Mouse (Mus musculus) hindbrain, embryonic 16.5 days (tissue): Measurements from ENCODE around the gene Zfp580. TPM values are rescaled to one million over a fixed set of nuclear protein-coding genes. Genes with fewer than 3 reads are reported as not detected.

ENCODE experiments used
- ATAC-seq: fragments of 200-750 bp; cut with Nextera tagmentation; 2 replicates; pipeline ENCODE4 v1.8.0; 2017; ENCODE audit warnings: moderate TSS enrichment, moderate library complexity
- H3K27ac ChIP-seq: fragments of 300-500 bp; sonication (generic); 2 replicates; pipeline ENCODE4 v1.5.1; 2014; ENCODE audit warnings: low read depth, mild to moderate bottlenecking, control low read depth, low read length, moderate library complexity
- H3K27me3 ChIP-seq: fragments of 300-500 bp; sonication (generic); replicated peaks from 2 replicates; pipeline ENCODE4 v1.6.1; 2014; ENCODE audit warnings: low read length; ENCODE audit not compliant: control insufficient read depth, insufficient read depth
- H3K36me3 ChIP-seq: fragments of 300-500 bp; sonication (generic); 2 replicates; pipeline ENCODE4 v1.6.1; 2014; ENCODE audit warnings: mild to moderate bottlenecking, low read length, moderate library complexity, mixed read lengths; ENCODE audit not compliant: control insufficient read depth, insufficient read depth
- H3K4me1 ChIP-seq: fragments of 300-500 bp; sonication (generic); 2 replicates; pipeline ENCODE4 v1.6.1; 2014; ENCODE audit warnings: low read depth, low read length; ENCODE audit not compliant: control insufficient read depth, insufficient read depth
- H3K4me2 ChIP-seq: fragments of 300-500 bp; sonication (generic); 2 replicates; pipeline ENCODE4 v1.6.1; 2014; ENCODE audit warnings: mild to moderate bottlenecking, low read length, control low read depth, moderate library complexity
- H3K4me3 ChIP-seq: fragments of 300-500 bp; sonication (generic); 2 replicates; pipeline ENCODE4 v1.5.1; 2014; ENCODE audit warnings: mild to moderate bottlenecking, low read length, control low read depth, moderate library complexity
- H3K9ac ChIP-seq: fragments of 300-500 bp; sonication (generic); 2 replicates; pipeline ENCODE4 v1.6.1; 2014; ENCODE audit warnings: low read depth, mild to moderate bottlenecking, control low read depth, low read length, moderate library complexity
- H3K9me3 ChIP-seq: fragments of 300-500 bp; sonication (generic); 2 replicates; pipeline ENCODE4 v1.6.1; 2014; ENCODE audit warnings: mild to moderate bottlenecking, low read length, moderate library complexity; ENCODE audit not compliant: control insufficient read depth
- WGBS: fragments of 180-500 bp; shearing (Covaris S2); extraction: QIAGEN DNeasy Blood & Tissue Kit; methylation state at CpG from one replicate; pipeline ENCODE4 v1.1.7; 2014; 5-methylcytosine and 5-hydroxymethylcytosine counted together
- polyA plus RNA-seq: library from polyadenylated mRNA; unstranded; fragments of >200 nt; fragmentation: Nextera tagmentation; extraction: Ambion mirVana; gene quantifications from 2 replicates; pipeline ENCODE4 v1.2.1, GENCODE M21; 2015

Gene Zfp580
- polyA plus RNA-seq, 1 experiment from 2014 or later: 103 TPM

- Histone ChIP-seq H3K36me3 (peaks cover 16% of the 10 kb centered on the region), H3K9me3 (no peaks in the 10 kb centered on the region), H3K4me2 (no peak overlapping the region), H3K27ac (no peak overlapping the region), H3K4me1 (peaks cover 2% of the 10 kb centered on the region), H3K4me3 (no peak overlapping the region), H3K9ac (no peak overlapping the region), H3K27me3 (no peaks in the 10 kb centered on the region)
- no peak for ATAC-seq
- 71% methylated on average over 5 of the region's 5 CpGs for WGBS
Measured at GRCm38 (mm10) chr7:5086921-5087440, 35.6 kb downstream of the Zfp580 start.

GRCm38 (mm10) chr7:5087886-5088285 lies 36.5 kb downstream of the Zfp580 start:
- Histone ChIP-seq H3K9ac (no peak overlapping the region), H3K27ac (no peak overlapping the region), H3K4me2 (no peak overlapping the region), H3K4me3 (no peak overlapping the region), H3K36me3 (peaks cover 16% of the 10 kb centered on the region), H3K9me3 (no peaks in the 10 kb centered on the region), H3K27me3 (no peaks in the 10 kb centered on the region), H3K4me1 (no peaks in the 10 kb centered on the region; the same call in 1 of the 2 replicates)
- WGBS: 88% methylated on average over 4 of the region's 4 CpGs
- no peak for ATAC-seq

DNA sequence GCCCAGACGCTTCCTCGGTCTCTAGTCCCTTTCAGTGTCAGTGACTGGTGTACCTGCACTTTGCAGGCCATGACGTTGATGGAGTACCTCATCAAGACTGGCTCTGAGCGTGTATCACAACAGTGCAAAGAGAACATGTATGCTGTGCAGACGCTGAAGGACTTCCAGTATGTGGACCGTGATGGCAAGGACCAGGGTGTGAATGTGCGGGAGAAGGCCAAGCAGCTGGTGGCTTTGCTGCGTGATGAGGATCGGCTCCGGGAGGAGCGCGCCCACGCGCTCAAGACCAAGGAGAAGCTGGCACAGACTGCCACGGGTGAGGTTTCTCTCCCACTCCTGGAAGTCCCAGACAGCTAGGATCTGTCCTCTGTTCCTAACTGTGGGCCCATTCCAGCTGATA lies 38.5 kb downstream of the Zfp580 start:
- no peak overlapping the region for H3K4me3 ChIP-seq
- peaks cover 20% of the 10 kb centered on the region for H3K36me3 ChIP-seq
- H3K4me1 ChIP-seq: no peaks in the 10 kb centered on the region; the same call in 1 of the 2 replicates
- H3K9me3 ChIP-seq: no peaks in the 10 kb centered on the region
- H3K4me2 ChIP-seq: no peak overlapping the region
- WGBS: 93% methylated on average over 15 of the region's 15 CpGs
- no peak overlapping the region for H3K9ac ChIP-seq
- ATAC-seq: no peak
- no peak overlapping the region for H3K27ac ChIP-seq
- H3K27me3 ChIP-seq: no peaks in the 10 kb centered on the region

DNA sequence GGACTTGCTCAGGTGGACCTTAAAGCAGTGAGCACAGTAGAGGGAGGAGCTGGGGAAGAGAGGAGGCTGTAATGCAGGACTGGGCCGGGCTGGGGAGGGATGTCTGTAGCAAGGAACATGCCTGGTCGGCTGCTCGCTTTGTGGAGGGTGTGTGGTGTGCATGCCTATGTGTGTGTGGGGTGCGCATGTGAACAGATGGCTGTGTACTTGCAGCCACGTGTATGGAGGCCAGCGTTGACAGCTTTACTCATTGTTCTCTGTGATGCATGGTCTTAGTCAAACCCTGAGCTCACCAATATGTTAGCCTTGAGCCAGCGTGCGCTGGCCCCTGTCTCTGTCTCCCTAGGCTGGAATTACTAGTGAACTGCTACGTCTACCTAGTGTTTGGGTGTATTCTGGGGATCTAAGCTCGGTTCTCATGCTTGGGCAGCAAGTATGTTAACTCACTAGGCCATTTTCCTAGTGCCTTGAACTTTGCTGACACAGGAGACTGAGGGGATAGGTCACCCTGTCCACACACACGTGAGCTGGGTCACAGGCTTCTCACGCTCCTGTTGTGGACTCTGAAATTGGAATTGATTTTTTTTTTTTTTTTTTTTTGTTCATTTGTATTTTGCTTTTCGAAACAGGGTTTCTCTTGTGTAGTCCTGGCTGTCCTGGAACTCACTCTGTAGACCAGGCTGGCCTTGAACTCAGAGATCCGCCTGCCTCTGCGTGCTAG lies 39.8 kb downstream of the Zfp580 start:
- Histone ChIP-seq H3K27ac (no peak overlapping the region), H3K9me3 (no peaks in the 10 kb centered on the region), H3K4me1 (no peaks in the 10 kb centered on the region; the same call in 1 of the 2 replicates), H3K9ac (no peak overlapping the region), H3K4me3 (no peak overlapping the region), H3K36me3 (peaks cover 26% of the 10 kb centered on the region), H3K27me3 (no peaks in the 10 kb centered on the region), H3K4me2 (no peak overlapping the region)
- WGBS: 90% methylated on average over 15 of the region's 15 CpGs
- ATAC-seq: no peak

- no peaks in the 10 kb centered on the region for H3K9me3 ChIP-seq
- no peak overlapping the region for H3K4me2 ChIP-seq
- H3K4me3 ChIP-seq: no peak overlapping the region
- no peak for ATAC-seq
- H3K36me3 ChIP-seq: peaks cover 33% of the 10 kb centered on the region
- 88% methylated on average over 6 of the region's 6 CpGs for WGBS
- H3K27ac ChIP-seq: no peak overlapping the region
- H3K9ac ChIP-seq: no peak overlapping the region
- H3K4me1 ChIP-seq: no peaks in the 10 kb centered on the region; the same call in 1 of the 2 replicates
- H3K27me3 ChIP-seq: no peaks in the 10 kb centered on the region
Measured at GRCm38 (mm10) chr7:5092381-5092780, 41.0 kb downstream of the Zfp580 start.

DNA sequence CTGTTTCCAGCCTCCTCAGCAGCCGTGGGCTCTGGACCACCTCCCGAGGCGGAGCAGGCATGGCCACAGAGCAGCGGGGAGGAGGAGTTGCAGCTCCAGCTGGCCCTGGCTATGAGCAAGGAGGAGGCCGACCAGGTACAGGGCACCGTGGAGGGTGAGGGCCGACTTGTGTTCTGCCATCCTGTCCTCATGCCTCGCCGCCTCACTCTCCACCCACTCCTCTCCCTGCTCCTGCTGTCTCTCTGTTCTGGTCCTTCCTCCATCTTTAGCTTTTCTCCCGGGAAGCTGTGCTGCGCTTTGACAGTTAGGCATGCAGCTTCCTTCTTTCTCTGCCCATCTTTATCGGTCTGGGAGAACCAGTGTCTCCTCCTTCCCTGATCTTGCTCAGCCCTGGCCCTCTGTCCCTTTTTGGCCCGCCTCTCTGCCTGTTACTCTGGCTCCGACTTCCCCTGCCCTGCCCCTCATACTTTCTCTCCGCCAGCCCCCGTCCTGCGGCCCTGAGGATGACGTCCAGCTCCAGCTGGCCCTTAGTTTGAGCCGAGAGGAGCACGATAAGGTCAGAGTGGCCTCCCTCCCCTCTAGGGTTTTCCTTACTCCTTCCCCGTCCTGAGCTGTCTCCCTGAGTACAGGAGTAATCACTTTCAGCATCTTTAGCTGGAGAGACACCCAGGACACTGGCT lies 41.6 kb downstream of the Zfp580 start:
- Histone ChIP-seq H3K36me3 (peaks cover 37% of the 10 kb centered on the region), H3K9me3 (no peaks in the 10 kb centered on the region), H3K27me3 (no peaks in the 10 kb centered on the region), H3K4me2 (no peak overlapping the region), H3K9ac (no peak overlapping the region), H3K4me3 (no peak overlapping the region), H3K27ac (no peak overlapping the region), H3K4me1 (no peaks in the 10 kb centered on the region)
- 87% methylated on average over 21 of the region's 21 CpGs for WGBS
- no peak for ATAC-seq

DNA sequence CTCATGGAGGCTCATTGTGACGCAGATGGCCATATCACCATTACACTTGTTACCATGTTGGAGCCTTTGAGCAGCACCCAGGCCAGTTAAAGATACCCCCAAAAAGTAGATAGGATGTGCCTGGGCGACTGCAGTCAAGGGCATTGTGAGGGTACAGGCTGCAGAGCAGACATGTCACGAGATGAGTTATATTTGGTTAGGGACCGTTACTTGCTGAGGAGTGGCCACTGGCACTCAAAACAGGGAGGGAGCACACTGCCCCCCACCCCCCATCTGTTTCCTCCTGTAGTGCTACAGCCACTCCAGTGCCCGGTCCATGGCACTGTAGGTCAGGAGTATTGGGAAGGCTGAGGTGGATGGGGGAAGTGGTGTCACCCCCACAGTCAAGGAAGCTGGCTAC lies 47.4 kb downstream of the Zfp580 start:
- 96% methylated on average over 5 of the region's 5 CpGs for WGBS
- H3K9ac ChIP-seq: no peak overlapping the region
- H3K27ac ChIP-seq: no peak overlapping the region
- no peak for ATAC-seq
- peaks cover 34% of the 10 kb centered on the region for H3K36me3 ChIP-seq
- no peaks in the 10 kb centered on the region for H3K27me3 ChIP-seq
- no peak overlapping the region for H3K4me2 ChIP-seq
- H3K4me3 ChIP-seq: no peak overlapping the region
- H3K4me1 ChIP-seq: no peaks in the 10 kb centered on the region
- no peaks in the 10 kb centered on the region for H3K9me3 ChIP-seq

- no peak overlapping the region for H3K9ac ChIP-seq
- ATAC-seq: no peak
- no peak overlapping the region for H3K4me2 ChIP-seq
- H3K4me1 ChIP-seq: no peaks in the 10 kb centered on the region
- H3K27ac ChIP-seq: no peak overlapping the region
- no peak overlapping the region for H3K4me3 ChIP-seq
- no peaks in the 10 kb centered on the region for H3K9me3 ChIP-seq
- no peaks in the 10 kb centered on the region for H3K27me3 ChIP-seq
- peaks cover 28% of the 10 kb centered on the region for H3K36me3 ChIP-seq
- 88% methylated on average over 3 of the region's 3 CpGs for WGBS
Measured at GRCm38 (mm10) chr7:5099796-5100195, 48.5 kb downstream of the Zfp580 start.

DNA sequence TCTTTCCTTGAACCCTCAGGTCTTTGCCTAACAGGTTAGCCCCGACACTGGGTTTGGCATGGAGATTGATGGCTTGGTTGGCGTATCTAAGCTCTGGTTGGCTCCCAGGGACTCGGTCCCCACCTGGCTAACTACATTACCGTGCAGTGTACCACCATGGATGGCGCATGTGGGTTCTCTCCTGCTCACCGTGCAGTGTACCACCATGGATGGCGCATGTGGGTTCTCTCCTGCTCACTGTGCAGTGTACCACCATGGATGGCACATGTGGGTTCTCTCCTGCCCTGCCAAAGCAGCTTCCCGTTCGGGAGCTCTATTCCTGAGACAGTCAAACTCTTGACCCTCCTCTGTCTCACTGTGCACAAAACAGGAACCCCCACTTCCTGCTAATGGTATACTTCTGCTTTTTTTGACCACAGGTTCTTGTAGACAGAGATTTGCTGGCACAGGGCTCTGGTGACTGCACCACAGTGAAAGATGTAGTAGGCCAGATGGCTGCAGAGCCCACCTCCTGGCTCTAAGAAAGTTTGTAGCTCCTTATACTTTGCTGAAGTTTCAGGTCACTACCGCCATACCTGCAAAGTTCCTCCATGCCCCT lies 49.8 kb downstream of the Zfp580 start:
- Histone ChIP-seq H3K9me3 (no peaks in the 10 kb centered on the region), H3K4me2 (no peak overlapping the region), H3K4me3 (no peak overlapping the region), H3K36me3 (peaks cover 15% of the 10 kb centered on the region), H3K27me3 (no peaks in the 10 kb centered on the region), H3K27ac (no peak overlapping the region), H3K9ac (no peak overlapping the region), H3K4me1 (no peaks in the 10 kb centered on the region)
- WGBS: 91% methylated on average over 10 of the region's 10 CpGs
- no peak; the same call in 1 of the 2 replicates for ATAC-seq
